Mouse (Mus musculus) retina, adult 2 months (tissue): ENCODE data around the gene Lpp.

Experiments
- DNase-seq: peaks from one replicate; pipeline ENCODE4 v3.0.0-alpha.2; 2012; ENCODE audit warnings: low read depth, low spot score

The Lpp gene

GRCm38 (mm10) chr16:24501197-24501596, 107.9 kb downstream of the Lpp start:
- no peak for DNase-seq

- no peak for DNase-seq
These were observed 108.5 kb downstream of the Lpp start for GRCm38 (mm10) chr16:24501628-24502294.

GRCm38 (mm10) chr16:24502295-24502823, 109.1 kb downstream of the Lpp start:
- no peak for DNase-seq

- DNase-seq, result no peak
These were observed 111.7 kb downstream of the Lpp start for GRCm38 (mm10) chr16:24504838-24505605.

GRCm38 (mm10) chr16:24506237-24506636, 112.9 kb downstream of the Lpp start:
- DNase-seq, result no peak

- DNase-seq, result no peak
These were observed 113.4 kb downstream of the Lpp start for GRCm38 (mm10) chr16:24506740-24507139.

GRCm38 (mm10) chr16:24507927-24508540, 114.7 kb downstream of the Lpp start:
- DNase-seq, result no peak

GRCm38 (mm10) chr16:24509100-24509812, 115.9 kb downstream of the Lpp start:
- DNase-seq, result no peak

- no peak for DNase-seq
These were observed 116.5 kb downstream of the Lpp start for GRCm38 (mm10) chr16:24509813-24510166.

- DNase-seq, result no peak
These were observed 119.9 kb downstream of the Lpp start for GRCm38 (mm10) chr16:24513228-24513627.

- DNase-seq, result no peak
These were observed 121.8 kb downstream of the Lpp start for GRCm38 (mm10) chr16:24514802-24515727.

- no peak for DNase-seq
These were observed 123.7 kb downstream of the Lpp start for GRCm38 (mm10) chr16:24516993-24517392.

- DNase-seq, result no peak
These were observed 124.3 kb downstream of the Lpp start for GRCm38 (mm10) chr16:24517501-24518042.

- DNase-seq, result no peak
These were observed 125.5 kb downstream of the Lpp start for GRCm38 (mm10) chr16:24518785-24519184.

GRCm38 (mm10) chr16:24527219-24527618, 133.9 kb downstream of the Lpp start:
- no peak for DNase-seq

GRCm38 (mm10) chr16:24531681-24532080, 138.4 kb downstream of the Lpp start:
- no peak for DNase-seq

GRCm38 (mm10) chr16:24535221-24535620, 141.9 kb downstream of the Lpp start:
- no peak for DNase-seq

- no peak for DNase-seq
These were observed 143.0 kb downstream of the Lpp start for GRCm38 (mm10) chr16:24536261-24536660.

GRCm38 (mm10) chr16:24539003-24539402, 145.7 kb downstream of the Lpp start:
- DNase-seq, result no peak

GRCm38 (mm10) chr16:24542864-24543263, 149.6 kb downstream of the Lpp start:
- DNase-seq, result no peak
